Mouse (Mus musculus): ENCODE results near the gene 1700029I15Rik.
A peak's percentile ranks its signal among the peaks of the same experiment; 100 is the strongest.

Gene 1700029I15Rik

GRCm38 (mm10) chr2:92381901-92382588, at the start of gene 1700029I15Rik:
Gene 1700029I15Rik, plus strand, starts transcription at chr2:92382538.
- DNase-seq: no peak

- DNase-seq: no peak
Measured at GRCm38 (mm10) chr2:92342418-92342817, 39.9 kb upstream of the 1700029I15Rik start.

DNA sequence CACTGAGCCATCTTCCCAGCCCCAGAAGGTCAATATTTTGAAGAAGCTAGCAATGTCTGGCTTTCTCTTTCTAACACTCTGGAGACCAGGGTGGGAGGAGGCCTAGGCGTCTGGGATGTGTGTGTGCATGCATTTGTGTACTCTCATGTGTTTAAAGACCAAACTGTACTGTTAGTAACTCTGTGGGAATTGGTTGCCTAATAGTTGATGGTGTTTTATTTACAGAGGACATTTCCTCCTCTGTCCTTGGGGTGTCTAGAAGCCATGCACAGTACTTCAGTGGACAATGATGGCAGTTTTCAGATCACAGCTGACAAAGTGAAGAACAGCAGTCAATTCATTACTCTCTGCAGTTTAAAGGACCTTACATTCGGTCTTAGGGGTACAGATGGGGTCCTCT, 35.1 kb upstream of the 1700029I15Rik start:
- DNase-seq: no peak

GRCm38 (mm10) chr2:92349589-92350425, 32.5 kb upstream of the 1700029I15Rik start:
- DNase-seq: no peak

DNA sequence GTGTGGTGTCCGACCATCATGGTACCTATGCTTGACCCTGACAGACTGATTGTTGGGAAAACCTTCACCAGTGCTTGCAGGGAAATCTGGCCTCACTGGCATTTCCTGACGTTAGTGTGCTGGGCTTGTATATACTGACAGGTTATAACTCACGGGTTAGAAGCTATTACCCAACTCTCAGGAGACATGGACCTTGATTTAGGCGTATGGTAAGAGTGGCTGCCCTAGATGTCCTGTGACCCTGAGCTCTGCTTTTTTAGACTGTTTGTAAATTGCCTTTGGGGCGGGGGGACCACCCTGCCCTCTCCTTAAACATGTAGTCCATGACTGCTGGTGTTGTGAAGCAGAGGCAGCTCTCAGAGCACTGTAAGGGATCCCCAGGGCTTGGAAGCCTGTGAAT, 31.7 kb upstream of the 1700029I15Rik start:
- no peak for DNase-seq

DNA sequence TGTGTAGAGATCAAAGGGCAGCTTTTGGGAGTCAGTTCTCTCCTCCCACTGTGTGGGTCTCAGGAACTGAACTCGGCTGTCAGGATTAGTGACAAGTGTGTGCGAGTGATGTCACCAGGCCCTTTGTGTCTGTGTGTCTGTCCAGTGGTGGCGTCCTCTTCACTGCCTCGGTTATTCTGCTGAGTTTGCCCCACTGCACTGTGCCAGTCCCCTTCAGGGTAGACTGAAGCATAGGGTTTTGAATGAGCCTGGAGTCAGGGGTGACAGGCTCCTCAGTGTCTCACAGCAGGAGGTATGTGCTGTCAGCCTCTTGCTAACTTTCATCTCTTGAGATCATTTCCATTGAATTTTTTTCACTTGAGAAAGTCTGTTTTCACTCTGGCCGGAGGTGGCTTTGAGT, 28.9 kb upstream of the 1700029I15Rik start:
- no peak for DNase-seq

DNA sequence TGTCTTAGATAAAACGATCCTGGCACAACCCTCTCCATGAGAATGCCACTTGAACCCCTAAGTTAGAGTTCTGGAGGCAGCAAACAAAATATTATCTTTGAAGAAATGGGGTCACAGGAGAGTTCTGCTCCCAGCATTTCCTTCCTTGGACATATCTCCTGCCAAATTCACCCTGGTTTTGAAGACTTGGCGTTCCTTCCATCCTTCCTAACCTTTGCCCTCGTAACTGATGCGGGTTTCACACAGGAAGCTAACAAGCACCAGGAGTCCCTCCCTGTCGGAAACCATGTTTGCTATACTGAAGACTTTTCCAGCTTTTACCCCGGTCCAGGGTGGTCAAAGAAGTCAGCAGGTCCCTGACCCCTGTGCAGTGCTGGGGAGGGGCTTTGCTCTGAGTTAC, 28.1 kb upstream of the 1700029I15Rik start:
- peak; percentile 43 for DNase-seq

DNA sequence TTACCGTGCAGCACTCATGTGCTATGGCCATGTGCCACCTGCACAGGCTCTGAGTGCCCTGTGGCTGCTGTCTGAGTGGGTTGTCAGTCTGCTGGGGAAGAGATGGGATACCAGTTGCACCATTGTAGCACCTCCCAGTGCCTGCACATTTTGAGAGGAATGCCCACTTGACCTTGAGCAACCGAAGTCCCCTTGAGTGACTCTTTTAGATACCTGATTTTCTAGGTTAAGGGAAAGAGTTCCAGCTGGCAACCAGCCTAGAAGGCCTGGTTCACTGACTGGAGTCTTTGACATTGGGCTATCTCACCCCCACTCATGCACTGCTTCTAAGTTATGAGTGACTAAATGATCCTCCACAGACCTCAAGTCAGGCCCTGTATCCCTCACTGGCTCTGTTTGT, 23.0 kb upstream of the 1700029I15Rik start:
- DNase-seq: peak; percentile 80

- DNase-seq: peak; percentile 14
Measured at GRCm38 (mm10) chr2:92360186-92360823, 22.0 kb upstream of the 1700029I15Rik start.

DNA sequence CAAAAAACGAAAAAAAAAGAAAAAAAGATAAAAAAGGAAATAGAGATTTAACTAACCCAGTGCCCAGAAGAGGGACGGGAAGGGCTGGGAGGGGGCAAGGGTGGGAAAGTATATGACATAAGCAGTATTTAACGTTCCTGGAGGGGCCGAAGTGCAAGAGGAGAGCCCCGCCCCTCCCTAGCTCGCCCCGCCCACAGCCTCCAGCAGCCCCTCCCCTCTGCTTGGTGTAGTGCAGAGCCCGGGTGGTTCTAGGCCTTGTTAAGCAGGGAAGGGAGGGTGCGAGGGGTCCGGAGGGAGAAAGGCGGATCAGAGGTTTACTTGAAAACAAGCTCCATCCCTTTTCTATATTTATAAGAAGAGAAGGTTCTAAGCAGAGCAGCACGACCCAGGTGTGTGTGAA, 21.4 kb upstream of the 1700029I15Rik start:
- DNase-seq: peak; percentile 10

DNA sequence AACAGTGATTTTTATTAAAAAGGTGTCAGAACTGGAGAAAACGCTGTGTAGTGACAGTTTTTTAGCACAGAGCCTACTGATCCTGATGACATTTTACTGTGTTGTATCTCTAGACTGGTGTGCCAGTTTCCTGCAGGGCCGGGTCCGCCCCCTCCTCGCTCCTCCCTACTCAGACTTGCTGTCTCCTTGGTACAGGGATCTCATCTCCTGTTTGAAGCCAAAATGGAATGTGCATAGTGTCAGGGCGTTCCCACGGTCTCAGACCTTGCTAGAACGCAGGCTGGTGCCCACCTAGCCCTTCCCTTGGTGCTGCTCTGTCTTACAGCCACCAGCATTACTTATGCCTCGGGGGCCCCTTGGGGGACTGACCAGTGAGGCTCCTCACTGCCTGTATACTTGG, 20.5 kb upstream of the 1700029I15Rik start:
- no peak for DNase-seq

- no peak for DNase-seq
Measured at GRCm38 (mm10) chr2:92362571-92363228, 19.6 kb upstream of the 1700029I15Rik start.

DNA sequence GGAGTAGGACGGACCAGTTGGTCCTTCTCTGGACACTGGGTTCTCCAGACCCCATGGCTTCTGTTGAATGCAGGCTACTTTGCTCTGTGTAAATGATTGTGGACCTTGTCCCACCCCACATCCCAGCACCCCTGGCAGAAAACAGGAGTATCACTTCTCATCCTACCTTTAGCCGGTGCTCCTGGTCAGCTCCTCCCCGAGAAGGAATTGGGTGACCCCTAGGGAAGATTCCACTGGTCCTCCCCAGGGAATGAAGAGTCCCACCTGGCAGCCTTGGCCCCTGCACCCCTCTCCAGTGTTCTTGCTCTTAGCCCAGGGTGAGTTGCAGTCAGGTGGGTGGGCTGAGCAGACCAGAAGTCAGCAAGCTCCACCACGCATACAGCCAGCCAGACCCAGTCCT, 18.3 kb upstream of the 1700029I15Rik start:
- no peak for DNase-seq

DNA sequence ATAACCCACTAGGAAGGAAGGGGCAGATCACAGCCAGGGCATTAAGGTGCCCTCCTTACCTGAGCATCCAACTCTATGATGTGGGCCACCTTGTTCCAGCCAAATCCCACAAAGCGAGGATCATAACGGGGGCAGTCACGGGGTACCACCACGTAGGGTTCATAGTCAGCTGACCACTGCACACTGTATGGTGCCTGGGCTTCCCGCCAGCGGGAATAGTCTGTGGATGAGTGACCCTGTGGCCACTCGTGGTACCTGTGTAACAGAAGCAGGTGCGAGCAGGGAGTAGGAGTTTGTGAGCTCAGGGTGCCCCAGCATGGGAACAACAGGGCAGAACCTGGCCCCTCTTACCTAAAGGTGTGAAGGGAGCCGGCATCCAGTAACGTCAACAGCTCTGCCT, 16.8 kb upstream of the 1700029I15Rik start:
- DNase-seq: peak; percentile 14

DNA sequence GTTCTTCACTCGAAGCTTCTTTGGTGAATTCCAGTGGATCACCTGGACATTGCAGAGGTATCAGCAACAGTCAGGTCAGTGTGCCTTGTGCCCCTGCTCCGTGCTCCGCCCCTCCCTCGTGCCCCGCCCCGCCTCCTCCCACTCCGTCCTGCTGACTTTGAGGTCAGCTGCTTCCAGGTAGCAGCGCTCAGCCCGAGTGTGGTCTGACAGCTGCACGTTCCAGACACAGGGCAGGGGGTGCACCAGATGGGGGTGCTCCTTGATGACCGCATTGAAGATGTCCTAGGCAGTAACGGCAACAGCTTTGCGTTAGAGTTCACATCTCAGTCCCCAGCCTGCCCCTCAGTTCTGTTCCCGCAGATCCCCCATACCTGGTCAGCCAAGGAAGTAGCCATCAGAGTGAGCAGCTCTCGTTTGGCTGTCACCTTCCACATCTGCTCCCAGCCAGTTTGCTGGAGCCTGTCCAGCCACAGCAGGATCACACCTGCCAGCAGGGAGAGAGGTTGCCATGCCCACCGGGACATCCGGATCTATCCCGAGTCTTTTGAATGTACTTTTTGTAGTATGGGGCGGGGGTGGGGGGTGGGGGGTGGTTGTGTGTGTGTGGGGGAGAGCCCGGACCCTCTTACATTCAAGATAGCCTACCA, 14.8 kb upstream of the 1700029I15Rik start:
- DNase-seq: peak; percentile 61

- DNase-seq: no peak
Measured at GRCm38 (mm10) chr2:92370375-92370774, 12.0 kb upstream of the 1700029I15Rik start.

- peak; percentile 95 for DNase-seq
Measured at GRCm38 (mm10) chr2:92370821-92371805, 11.2 kb upstream of the 1700029I15Rik start.

- peak; percentile 67 for DNase-seq
Measured at GRCm38 (mm10) chr2:92371971-92372690, 10.2 kb upstream of the 1700029I15Rik start.

- peak; percentile 86 for DNase-seq
Measured at GRCm38 (mm10) chr2:92372767-92373436, 9.4 kb upstream of the 1700029I15Rik start.

DNA sequence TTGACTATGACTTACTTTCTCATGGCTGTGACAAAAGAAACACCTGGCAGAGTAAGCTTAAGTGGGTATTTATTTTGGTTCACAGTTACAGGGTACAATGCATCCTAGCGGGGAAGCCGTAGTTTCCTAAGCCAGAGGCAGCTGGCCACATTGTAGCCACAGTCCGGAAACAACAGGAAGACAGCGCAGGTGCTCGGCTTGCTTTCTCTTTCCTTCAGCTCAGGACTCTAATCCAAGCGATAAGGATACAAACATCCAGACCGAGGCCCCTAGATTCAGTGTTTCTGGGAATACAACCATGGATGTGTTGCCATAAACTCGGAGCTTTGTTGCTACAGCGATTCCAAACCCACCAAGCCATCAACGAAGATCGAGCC, 8.9 kb upstream of the 1700029I15Rik start:
- DNase-seq: no peak

Measured in kidney, adult 11 months (tissue).